In the genomic region with DNA sequence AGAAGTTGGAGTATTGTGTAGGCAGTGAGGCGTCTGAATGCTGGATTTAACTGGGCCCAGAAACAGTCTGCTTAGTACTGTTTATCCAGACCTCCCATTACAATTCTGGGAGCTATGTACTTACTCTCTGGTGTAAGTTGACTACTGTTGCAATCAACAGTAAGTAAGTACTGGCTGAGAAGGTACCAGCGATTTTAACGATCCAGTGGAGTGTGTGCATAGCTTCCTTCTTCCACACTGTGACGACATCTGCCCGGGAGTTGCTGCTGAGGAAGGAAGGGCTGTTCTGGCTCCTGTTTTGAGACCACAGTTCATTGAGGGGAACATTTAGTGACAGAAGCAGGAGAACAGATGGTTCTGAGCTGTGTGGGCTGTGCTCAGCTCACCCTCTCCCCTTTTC, we compare ENCODE assay signal across 34 mouse cellular contexts. TPM values are rescaled to one million over a fixed set of nuclear protein-coding genes. Genes with fewer than 3 reads are reported as not detected.
"Had no signal": no experiment of that assay in that cellular context is flagged by ENCODE, and none has a peak within 500 bp of the region (broad histone marks: within the 10 kb centered on the region; RNA-seq: fewer than 3 reads in every experiment).

No protein-coding gene starts in this region.

- DNase-seq: gastrocnemius, adult 2 months; gastrocnemius, postnatal 10 days; gastrocnemius, postnatal 25 days; heart, adult 18-20 months; heart, postnatal 10 days; heart, postnatal 36 days; kidney, adult 11 months; kidney, adult 2 months; kidney, adult 9 months; kidney, postnatal 14 days; kidney, postnatal 36 days; left cerebral cortex, postnatal 4 days had no signal

- ATAC-seq: hindbrain, postnatal 0 days; intestine, embryonic 16.5 days; liver, embryonic 12.5 days had no signal

RNA-seq across cellular contexts. Expression of a gene that starts 17.7 kb away (rescaled TPM):
- total RNA-seq: gastrocnemius, adult 2 months; gastrocnemius, postnatal 10 days; gastrocnemius, postnatal 25 days; heart, adult 18-20 months; heart, adult 8-10 months; heart, postnatal 10 days; heart, postnatal 36 days; hematopoietic stem cell, adult 5-6 weeks; hindbrain, postnatal 0 days; layer of hippocampus, adult 18-20 months; layer of hippocampus, postnatal 36 days; left cerebral cortex, adult 18-20 months; left cerebral cortex, adult 8-10 months; left cerebral cortex, postnatal 10 days; left cerebral cortex, postnatal 25 days; left cerebral cortex, postnatal 4 days; liver, adult 2 months had no signal
- polyA plus RNA-seq: heart, embryonic 10.5 days; hindbrain, embryonic 11.5 days; hindbrain, embryonic 13.5 days; hindbrain, postnatal 0 days; intestine, embryonic 14.5 days; intestine, embryonic 16.5 days; kidney, embryonic 15.5 days; kidney, postnatal 0 days; large intestine, adult 2 months; limb, embryonic 11.5 days; limb, embryonic 15.5 days; liver, adult 2 months; liver, embryonic 12.5 days; liver, embryonic 14.5 days had no signal
